Comparison of ENCODE assay signal across 8 mouse cellular contexts in genomic region chr14:57707100-57707893, GRCm38 (mm10). TPM values are rescaled to one million over a fixed set of nuclear protein-coding genes. Genes with fewer than 3 reads are reported as not detected.
DNase-seq lines count a peak whose midpoint lies in the region; ATAC-seq lines count a peak whose summit lies in the region.

No protein-coding gene starts in this region.

- peaks cover 41% of the 10 kb centered on the region for H3K36me3 ChIP-seq in forebrain, embryonic 10.5 days (replicated peaks)
- no peaks in the 10 kb centered on the region for H3K36me3 ChIP-seq in liver, embryonic 13.5 days
- H3K36me3 ChIP-seq in neural tube, embryonic 15.5 days = 0 out of 2 replicates have a peak, but pooled peaks cover 2% of the 10 kb centered on the region

- peaks cover 39% of the 10 kb centered on the region for H3K4me1 ChIP-seq in forebrain, embryonic 10.5 days
- H3K4me1 ChIP-seq in liver, embryonic 13.5 days (replicated peaks) = peaks cover 46% of the 10 kb centered on the region
- H3K4me1 ChIP-seq in neural tube, embryonic 15.5 days = peaks cover 30% of the 10 kb centered on the region

- H3K4me2 ChIP-seq in liver, embryonic 13.5 days = no peak overlapping the region
- 0 out of 2 replicates have a peak overlapping the region, but pooled peaks have one; percentile 11 for H3K4me2 ChIP-seq in neural tube, embryonic 15.5 days

- DNase-seq in cerebellum, adult 11-12 months = no peak
- peak; percentile 34 for DNase-seq in ZHBTc4 (ENCODE audit: low read depth, low spot score)
- no peak for DNase-seq in forebrain, embryonic 10.5 days (ENCODE audit: extremely low spot score, low spot score)
- peak; percentile 64 for DNase-seq in heart, postnatal 4 days
- no peak for DNase-seq in liver, embryonic 13.5 days
- no peak for DNase-seq in spleen, postnatal 14 days (ENCODE audit: low spot score in 2 of 2)

- H3K4me3 ChIP-seq in forebrain, embryonic 10.5 days = no peak overlapping the region
- no peak overlapping the region for H3K4me3 ChIP-seq in liver, embryonic 13.5 days (replicated peaks)
- no peak overlapping the region for H3K4me3 ChIP-seq in neural tube, embryonic 15.5 days (replicated peaks)

- 53% methylated on average over 18 of the region's 18 CpGs for WGBS in forebrain, embryonic 10.5 days
- 66% methylated on average over 18 of the region's 18 CpGs for WGBS in liver, embryonic 13.5 days (ENCODE audit: insufficient replicate concordance)
- 40% methylated on average over 18 of the region's 18 CpGs for WGBS in neural tube, embryonic 15.5 days

- no peaks in the 10 kb centered on the region for H3K27me3 ChIP-seq in forebrain, embryonic 10.5 days (ENCODE audit: poor library complexity, severe bottlenecking)
- H3K27me3 ChIP-seq in liver, embryonic 13.5 days = no peaks in the 10 kb centered on the region
- H3K27me3 ChIP-seq in neural tube, embryonic 15.5 days (replicated peaks) = no peaks in the 10 kb centered on the region

- 0 out of 2 replicates have a peak, but pooled peaks have one; percentile 42 for ATAC-seq in cerebellum, adult (ENCODE audit: insufficient number of reproducible peaks, low FRiP score, low TSS enrichment)
- peak; percentile 74 for ATAC-seq in liver, embryonic 13.5 days (ENCODE audit: low read depth)
- peak; percentile 45; the same call in 1 of the 2 replicates for ATAC-seq in neural tube, embryonic 15.5 days (ENCODE audit: low FRiP score)

- H3K9ac ChIP-seq in liver, embryonic 13.5 days = peak overlapping the region; percentile 18; the same call in 1 of the 2 replicates
- no peak overlapping the region; the same call in 1 of the 2 replicates for H3K9ac ChIP-seq in neural tube, embryonic 15.5 days (replicated peaks)

- H3K9me3 ChIP-seq in forebrain, embryonic 10.5 days = no peaks in the 10 kb centered on the region
- H3K9me3 ChIP-seq in liver, embryonic 13.5 days (replicated peaks) = no peaks in the 10 kb centered on the region
- H3K9me3 ChIP-seq in neural tube, embryonic 15.5 days (replicated peaks) = no peaks in the 10 kb centered on the region

- H3K27ac ChIP-seq in forebrain, embryonic 10.5 days = peak overlapping the region; percentile 84
- H3K27ac ChIP-seq in liver, embryonic 13.5 days = peak overlapping the region; percentile 35; the same call in 1 of the 2 replicates
- peak overlapping the region; percentile 74 for H3K27ac ChIP-seq in neural tube, embryonic 15.5 days (replicated peaks)

RNA-seq across cellular contexts. Expression of gene Gm49361, which starts 38.6 kb away (rescaled TPM):
- not detected in 2 replicates for polyA plus RNA-seq in forebrain, embryonic 10.5 days (2016; fragmentation: Nextera tagmentation; extraction: Ambion mirVana)
- under 1 TPM; 0.36 to 0.50 TPM for total RNA-seq in heart, postnatal 4 days (2021)
- polyA plus RNA-seq in liver, embryonic 13.5 days (2015; fragmentation: Nextera tagmentation; extraction: Ambion mirVana) = not detected in 2 replicates
- polyA plus RNA-seq in neural tube, embryonic 15.5 days (2015; fragmentation: Nextera tagmentation; extraction: Ambion mirVana) = not detected in 2 replicates

RNA-seq across cellular contexts. Expression of gene Xpo4, which starts 42.1 kb away (rescaled TPM):
- polyA plus RNA-seq in forebrain, embryonic 10.5 days (2016; fragmentation: Nextera tagmentation; extraction: Ambion mirVana) = 29.3 and 30.4 TPM in 2 replicates
- total RNA-seq in heart, postnatal 4 days (2021) = 10 to 100 TPM; 19.9 to 21.9 TPM
- polyA plus RNA-seq in liver, embryonic 13.5 days (2015; fragmentation: Nextera tagmentation; extraction: Ambion mirVana) = 17.5 and 19.3 TPM in 2 replicates
- polyA plus RNA-seq in neural tube, embryonic 15.5 days (2015; fragmentation: Nextera tagmentation; extraction: Ambion mirVana) = 11.0 and 13.3 TPM in 2 replicates

RNA-seq across cellular contexts. Expression of gene Lats2, which starts 50.9 kb away (rescaled TPM):
- polyA plus RNA-seq in forebrain, embryonic 10.5 days (2016; fragmentation: Nextera tagmentation; extraction: Ambion mirVana) = 13.8 and 15.6 TPM in 2 replicates
- 10 to 100 TPM; 53.8 to 56.0 TPM for total RNA-seq in heart, postnatal 4 days (2021)
- polyA plus RNA-seq in liver, embryonic 13.5 days (2015; fragmentation: Nextera tagmentation; extraction: Ambion mirVana) = 3.6 and 4.6 TPM in 2 replicates
- polyA plus RNA-seq in neural tube, embryonic 15.5 days (2015; fragmentation: Nextera tagmentation; extraction: Ambion mirVana) = 5.8 and 8.5 TPM in 2 replicates

Comparison
In these comparisons a context has a peak if more than half of its experiments do, and no peak if none do; other contexts are left out.
1. DNase-seq: peak in ZHBTc4 (single experiment) and heart, postnatal 4 days (single experiment); none in cerebellum, adult 11-12 months (single experiment), forebrain, embryonic 10.5 days (single experiment), liver, embryonic 13.5 days (single experiment) and spleen, postnatal 14 days (0 of 2).
2. Peak in every context shown above with its lines, with median percentiles within 50 percentile points of each other: ATAC-seq and H3K27ac ChIP-seq.